ENCODE assay signal across 10 mouse cellular contexts in genomic region chr3:95988969-95989368, GRCm38 (mm10). TPM values are rescaled to one million over a fixed set of nuclear protein-coding genes. Genes with fewer than 3 reads are reported as not detected.
DNase-seq lines count a peak whose midpoint lies in the region; ATAC-seq lines count a peak whose summit lies in the region.
"Had no signal": no experiment of that assay in that cellular context is flagged by ENCODE, and none has a peak within 500 bp of the region (broad histone marks: within the 10 kb centered on the region; RNA-seq: fewer than 3 reads in every experiment).

No protein-coding gene starts in this region.

- ATAC-seq in hindbrain, embryonic 12.5 days (ENCODE audit: low FRiP score) = no peak
- no peak for ATAC-seq in hindbrain, embryonic 16.5 days
- ATAC-seq in erythroid progenitor cell, adult 5-6 weeks (replicated peaks; ENCODE audit: low FRiP score, poor library complexity, severe bottlenecking) = no peak

- 0 out of 2 replicates have a peak overlapping the region, but pooled peaks have one; percentile 2 for H3K9ac ChIP-seq in hindbrain, embryonic 12.5 days
- H3K9ac ChIP-seq in hindbrain, embryonic 16.5 days (ENCODE audit: low read depth, low read length) = no peak overlapping the region

- 61% methylated on average over 10 of the region's 10 CpGs for whole genome bisulfite sequencing in hindbrain, embryonic 12.5 days
- WGBS in hindbrain, embryonic 16.5 days = 51% methylated on average over 10 of the region's 10 CpGs

- peaks cover 3% of the 10 kb centered on the region; the same call in 1 of the 2 replicates for H3K9me3 ChIP-seq in hindbrain, embryonic 12.5 days (replicated peaks)
- H3K9me3 ChIP-seq in hindbrain, embryonic 16.5 days (ENCODE audit: control insufficient read depth, low read length) = no peaks in the 10 kb centered on the region

- peak overlapping the region; percentile 40; the same call in 1 of the 2 replicates for H3K27ac ChIP-seq in hindbrain, embryonic 12.5 days
- no peak overlapping the region for H3K27ac ChIP-seq in hindbrain, embryonic 16.5 days (ENCODE audit: low read depth, low read length)

- peaks cover 54% of the 10 kb centered on the region for H3K4me1 ChIP-seq in hindbrain, embryonic 12.5 days
- H3K4me1 ChIP-seq in hindbrain, embryonic 16.5 days (ENCODE audit: control insufficient read depth, insufficient read depth, low read depth, low read length) = peaks cover 39% of the 10 kb centered on the region

- no peaks in the 10 kb centered on the region for H3K27me3 ChIP-seq in hindbrain, embryonic 12.5 days
- H3K27me3 ChIP-seq in hindbrain, embryonic 16.5 days (replicated peaks; ENCODE audit: control insufficient read depth, insufficient read depth, low read length) = no peaks in the 10 kb centered on the region
- H3K27me3 ChIP-seq: megakaryocyte, embryonic 14.5 days had no signal

- peak; percentile 73 to 77 for DNase-seq in adrenal gland, postnatal 36 days
- DNase-seq in gastrocnemius, postnatal 25 days = peak; percentile 75
- peak; percentile 81 to 87 for DNase-seq in kidney, postnatal 4 days
- DNase-seq in thymus, postnatal 14 days = no peak
- DNase-seq in right cerebral cortex, postnatal 25 days = no peak

- H3K4me3 ChIP-seq in hindbrain, embryonic 12.5 days = no peak overlapping the region
- no peak overlapping the region for H3K4me3 ChIP-seq in hindbrain, embryonic 16.5 days (ENCODE audit: low read length)
- H3K4me3 ChIP-seq: erythroblast, embryonic 14.5 days; megakaryocyte, embryonic 14.5 days had no signal

- H3K36me3 ChIP-seq in hindbrain, embryonic 12.5 days = peaks cover 59% of the 10 kb centered on the region
- peaks cover 37% of the 10 kb centered on the region for H3K36me3 ChIP-seq in hindbrain, embryonic 16.5 days (ENCODE audit: control insufficient read depth, insufficient read depth, low read length)

- no peak overlapping the region for H3K4me2 ChIP-seq in hindbrain, embryonic 12.5 days (replicated peaks)
- H3K4me2 ChIP-seq in hindbrain, embryonic 16.5 days (ENCODE audit: low read length) = no peak overlapping the region

RNA-seq across cellular contexts. Expression of gene Plekho1, which starts 6.8 kb away (rescaled TPM):
- polyA plus RNA-seq in hindbrain, embryonic 12.5 days (2016; fragmentation: Nextera tagmentation; extraction: Ambion mirVana) = 77.4 and 79.3 TPM in 2 replicates
- 27.7 and 41.3 TPM in 2 replicates for polyA plus RNA-seq in hindbrain, embryonic 16.5 days (2015; fragmentation: Nextera tagmentation; extraction: Ambion mirVana)
- 10 to 100 TPM; 18.5 to 29.8 TPM for total RNA-seq in adrenal gland, postnatal 36 days (2021)
- 10 to 100 TPM; 23.2 to 39.8 TPM for total RNA-seq in gastrocnemius, postnatal 25 days (2021)
- total RNA-seq in erythroid progenitor cell, adult 5-6 weeks (2015; ENCODE audit: low replicate concordance) = 12.6 and 13.4 TPM in 2 replicates
- total RNA-seq in erythroid progenitor cell, adult 5-6 weeks (2017; ENCODE audit: low replicate concordance) = 8.6 and 18.6 TPM in 2 replicates

RNA-seq across cellular contexts. Expression of gene Anp32e, which starts 59.9 kb away (rescaled TPM):
- 265 and 297 TPM in 2 replicates for polyA plus RNA-seq in hindbrain, embryonic 12.5 days (2016; fragmentation: Nextera tagmentation; extraction: Ambion mirVana)
- 110 and 118 TPM in 2 replicates for polyA plus RNA-seq in hindbrain, embryonic 16.5 days (2015; fragmentation: Nextera tagmentation; extraction: Ambion mirVana)
- 10 to 100 TPM; 91.6 to 99.3 TPM for total RNA-seq in adrenal gland, postnatal 36 days (2021)
- total RNA-seq in gastrocnemius, postnatal 25 days (2021) = 10 to 100 TPM; 67.4 to 69.1 TPM
- 153 and 197 TPM in 2 replicates for total RNA-seq in erythroid progenitor cell, adult 5-6 weeks (2015; ENCODE audit: low replicate concordance)
- total RNA-seq in erythroid progenitor cell, adult 5-6 weeks (2017; ENCODE audit: low replicate concordance) = 541 and 717 TPM in 2 replicates

Comparison
In these comparisons a context has a peak if more than half of its experiments do, and no peak if none do; other contexts are left out.
1. DNase-seq: peak in adrenal gland, postnatal 36 days (2 of 2), gastrocnemius, postnatal 25 days (single experiment) and kidney, postnatal 4 days (2 of 2); none in thymus, postnatal 14 days (single experiment) and right cerebral cortex, postnatal 25 days (single experiment).